Mouse (Mus musculus) liver, adult 10 weeks (tissue): ENCODE data around the gene Il2rb. TPM values are rescaled to one million over a fixed set of nuclear protein-coding genes. Genes with fewer than 3 reads are reported as not detected.

Experiments used
- polyA plus RNA-seq: library from polyadenylated mRNA; stranded (reverse); fragments of 350-450 nt; fragmentation: Illumina TruSeq; extraction: RNeasy Lipid Tissue Mini Kit (QIAGEN cat#74804); gene quantifications from one replicate; pipeline ENCODE4 v1.2.3, GENCODE M21; 2014; ENCODE audit warnings: low read depth, low replicate concordance

Gene Il2rb
- 0.11 TPM for polyA plus RNA-seq

GRCm38 (mm10) chr15:78494968-78495406 is at the start of gene Il2rb:
Il2rb (minus strand) TSS chr15:78495271.

GRCm38 (mm10) chr15:78544561-78545001 is 49.5 kb upstream of the Il2rb start, which contains the start of gene Sstr3:
Sstr3 (minus strand) TSS chr15:78544685.

GRCm38 (mm10) chr15:78530671-78531450 is 35.8 kb upstream of the Il2rb start, which contains the start of gene C1qtnf6:
C1qtnf6 (minus strand) TSS chr15:78531416.

GRCm38 (mm10) chr15:78468379-78468937 is 26.6 kb downstream of the Il2rb start, which contains the start of gene Tmprss6:
Tmprss6 (minus strand) TSS chr15:78468634.

Other genes starting within 250 kb of the Il2rb start
- 0.42 TPM for gene Csf2rb2, start 189.6 kb downstream of the Il2rb start, polyA plus RNA-seq
- 1.1 TPM for gene Csf2rb, start 169.5 kb downstream of the Il2rb start, polyA plus RNA-seq
- not detected for gene Tex33, start 99.4 kb downstream of the Il2rb start, polyA plus RNA-seq
- gene Tst, start 89.4 kb downstream of the Il2rb start, polyA plus RNA-seq = 15.5 TPM
- 9.0 TPM for gene Mpst, start 88.9 kb downstream of the Il2rb start, polyA plus RNA-seq
- not detected for gene Kctd17, start 66.7 kb downstream of the Il2rb start, polyA plus RNA-seq
- 15.9 TPM for gene Tmprss6, start 26.6 kb downstream of the Il2rb start, polyA plus RNA-seq
- gene C1qtnf6, start 36.1 kb upstream of the Il2rb start, polyA plus RNA-seq = 0.26 TPM
- gene Sstr3, start 49.4 kb upstream of the Il2rb start, polyA plus RNA-seq = not detected
- 1.2 TPM for gene Rac2, start 77.5 kb upstream of the Il2rb start, polyA plus RNA-seq
- 1.4 TPM for gene Cyth4, start 101.8 kb upstream of the Il2rb start, polyA plus RNA-seq
- gene Elfn2, start 223.5 kb upstream of the Il2rb start, polyA plus RNA-seq = not detected